Comparison of ENCODE assay signal across 8 mouse cellular contexts in genomic region chr12:86801148-86802004, GRCm38 (mm10).
DNase-seq lines count a peak whose midpoint lies in the region; ATAC-seq lines count a peak whose summit lies in the region.

No protein-coding gene starts in this region.

- H3K9ac ChIP-seq in intestine, embryonic 14.5 days (ENCODE audit: low read length) = peak overlapping the region; percentile 29

- no peaks in the 10 kb centered on the region for H3K9me3 ChIP-seq in embryonic facial prominence, embryonic 10.5 days
- H3K9me3 ChIP-seq in intestine, embryonic 14.5 days (ENCODE audit: control insufficient read depth, low read length) = no peaks in the 10 kb centered on the region

- H3K27ac ChIP-seq in embryonic facial prominence, embryonic 10.5 days (replicated peaks) = peak overlapping the region; percentile 90
- peak overlapping the region; percentile 92 for H3K27ac ChIP-seq in intestine, embryonic 14.5 days (ENCODE audit: low read depth)
- peak overlapping the region; percentile 96 for H3K27ac ChIP-seq in macrophage

- peak; percentile 74 for ATAC-seq in intestine, embryonic 14.5 days (replicated peaks; ENCODE audit: low FRiP score, low TSS enrichment, low read depth)

- no peaks in the 10 kb centered on the region for H3K79me2 ChIP-seq in macrophage (ENCODE audit: inconsistent target)

- peak; percentile 98 for DNase-seq in adrenal gland, adult 8-10 months
- DNase-seq in embryonic facial prominence, embryonic 10.5 days (ENCODE audit: low spot score) = peak; percentile 92
- DNase-seq in gastrocnemius, postnatal 25 days = peak; percentile 99
- peak; percentile 91 for DNase-seq in intestine, embryonic 14.5 days (ENCODE audit: low spot score)
- DNase-seq in left cerebral cortex, adult 9 months (ENCODE audit: low spot score in 2 of 2) = peak; percentile 87 to 94
- peak; percentile 91 to 95 for DNase-seq in right cerebral cortex, adult 2 months (ENCODE audit: low spot score in 2 of 2)
- DNase-seq in c-Kit-positive CD71-positive TER-119-positive erythroid progenitor cells, embryonic 14.5 days (ENCODE audit: low spot score) = no peak

- peaks cover 77% of the 10 kb centered on the region for H3K4me1 ChIP-seq in embryonic facial prominence, embryonic 10.5 days
- peaks cover 66% of the 10 kb centered on the region for H3K4me1 ChIP-seq in intestine, embryonic 14.5 days (replicated peaks; ENCODE audit: control insufficient read depth, insufficient read depth, low read length)

- H3K4me3 ChIP-seq in embryonic facial prominence, embryonic 10.5 days = peak overlapping the region; percentile 44
- H3K4me3 ChIP-seq in intestine, embryonic 14.5 days (ENCODE audit: low read depth, low read length) = 0 out of 2 replicates have a peak overlapping the region, but pooled peaks have one; percentile 8
- H3K4me3 ChIP-seq in macrophage (ENCODE audit: inconsistent target) = peak overlapping the region; percentile 7; the same call in 1 of the 2 replicates

- H3K36me3 ChIP-seq in embryonic facial prominence, embryonic 10.5 days (replicated peaks) = no peaks in the 10 kb centered on the region
- no peaks in the 10 kb centered on the region for H3K36me3 ChIP-seq in intestine, embryonic 14.5 days (ENCODE audit: control insufficient read depth, insufficient read depth, low read length)
- H3K36me3 ChIP-seq in macrophage (ENCODE audit: inconsistent target) = no peaks in the 10 kb centered on the region

- peak overlapping the region; percentile 41 for H3K4me2 ChIP-seq in intestine, embryonic 14.5 days (ENCODE audit: low read length)

- 2% methylated on average over 23 of the region's 23 CpGs for WGBS in embryonic facial prominence, embryonic 10.5 days
- WGBS in intestine, embryonic 14.5 days = 2% methylated on average over 23 of the region's 23 CpGs
- 26% methylated on average over 23 of the region's 23 CpGs for WGBS in macrophage (ENCODE audit: missing documents)

- peaks cover 12% of the 10 kb centered on the region; the same call in 1 of the 2 replicates for H3K27me3 ChIP-seq in embryonic facial prominence, embryonic 10.5 days (replicated peaks; ENCODE audit: low read depth, poor library complexity, severe bottlenecking)
- no peaks in the 10 kb centered on the region for H3K27me3 ChIP-seq in intestine, embryonic 14.5 days (replicated peaks; ENCODE audit: control insufficient read depth, insufficient read depth, low read length)
